Mouse (Mus musculus) spleen, postnatal 36 days (tissue): ENCODE results near the gene Fdxr.

Experiments
- DNase-seq, 2 experiments: peaks; one replicate each; pipeline ENCODE4 v3.0.0; 2022; ENCODE audit warnings: low spot score in 2 of 2, mixed read lengths in 1 of 2

Gene Fdxr

GRCm38 (mm10) chr11:115243783-115244182 lies 33.1 kb downstream of the Fdxr start:
- no peak for DNase-seq

DNA sequence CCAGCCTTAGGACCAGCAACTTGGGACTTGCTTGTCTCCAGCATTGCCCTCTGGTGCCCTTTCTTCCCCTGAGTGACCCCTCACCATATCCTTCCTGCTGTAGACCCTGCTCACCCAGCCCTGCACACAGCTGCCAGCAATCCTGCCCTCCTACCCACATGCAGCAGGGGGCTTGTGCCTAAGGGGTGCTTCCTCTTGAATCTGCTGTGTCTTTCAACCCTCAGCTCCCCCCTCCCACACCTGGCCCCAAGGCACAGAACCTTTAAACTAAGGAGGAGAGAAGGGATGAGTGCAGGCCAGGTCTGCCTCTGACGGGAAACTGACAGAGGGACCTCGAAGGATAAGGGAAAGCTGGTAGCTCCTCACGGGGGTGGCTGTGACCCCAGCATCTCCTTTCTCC lies 34.1 kb downstream of the Fdxr start:
- DNase-seq = no peak

DNA sequence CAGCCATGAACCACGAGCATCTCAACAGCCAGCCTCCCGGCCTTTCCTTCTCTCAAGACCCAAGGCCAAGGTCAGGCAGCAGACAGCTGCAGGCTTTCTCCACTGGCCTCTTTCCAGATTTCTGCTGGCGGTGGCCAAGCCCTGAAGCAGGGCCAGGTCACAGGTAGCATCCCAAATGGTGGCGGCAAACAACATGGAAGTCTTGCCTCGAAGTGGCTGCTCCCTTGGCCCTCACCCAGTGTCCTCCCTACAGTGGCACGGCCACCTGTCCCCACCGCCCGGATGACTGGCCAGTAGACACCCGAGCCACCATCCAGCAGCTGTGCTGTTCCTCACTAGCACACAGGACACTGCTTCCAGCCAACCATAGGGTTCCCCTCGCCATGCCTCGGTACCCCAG lies 35.4 kb downstream of the Fdxr start:
- no peak for DNase-seq

- DNase-seq = no peak
Measured at GRCm38 (mm10) chr11:115236570-115236969, 40.3 kb downstream of the Fdxr start.

DNA sequence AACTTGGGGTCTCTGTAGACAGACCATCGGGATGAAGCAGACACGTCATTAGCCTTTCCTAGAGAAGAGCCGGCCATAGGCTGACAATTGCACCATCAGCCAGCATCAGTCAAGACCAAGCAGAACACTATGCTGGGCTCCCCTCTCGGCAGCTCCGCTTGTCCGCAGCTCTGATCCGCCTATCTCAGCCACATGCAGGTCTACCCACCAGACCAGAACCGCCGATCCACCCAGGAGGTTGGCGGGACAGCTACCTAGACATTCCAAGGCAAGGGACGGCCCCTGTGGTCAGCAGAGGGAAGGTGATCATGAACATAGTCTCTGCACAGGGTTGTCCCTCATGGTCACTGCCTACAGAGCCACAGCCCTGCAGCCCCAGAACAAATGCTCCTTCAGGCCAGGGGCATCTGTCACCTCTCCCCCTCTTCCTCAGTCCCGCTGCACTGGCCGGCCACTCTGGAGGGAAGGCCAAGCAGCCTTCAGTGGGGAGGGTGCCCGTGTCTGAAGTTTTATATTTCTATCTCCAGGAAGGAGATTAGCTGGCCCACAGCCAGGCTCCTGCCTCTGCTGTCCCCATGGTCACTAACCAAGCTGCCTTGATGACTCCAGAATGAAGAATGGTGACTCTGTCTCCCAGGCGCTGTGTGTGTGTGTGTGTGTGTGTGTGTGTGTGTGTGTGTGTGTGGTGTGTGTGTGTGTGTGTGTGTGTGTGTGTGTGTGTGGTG lies 42.4 kb downstream of the Fdxr start:
- DNase-seq = no peak

DNA sequence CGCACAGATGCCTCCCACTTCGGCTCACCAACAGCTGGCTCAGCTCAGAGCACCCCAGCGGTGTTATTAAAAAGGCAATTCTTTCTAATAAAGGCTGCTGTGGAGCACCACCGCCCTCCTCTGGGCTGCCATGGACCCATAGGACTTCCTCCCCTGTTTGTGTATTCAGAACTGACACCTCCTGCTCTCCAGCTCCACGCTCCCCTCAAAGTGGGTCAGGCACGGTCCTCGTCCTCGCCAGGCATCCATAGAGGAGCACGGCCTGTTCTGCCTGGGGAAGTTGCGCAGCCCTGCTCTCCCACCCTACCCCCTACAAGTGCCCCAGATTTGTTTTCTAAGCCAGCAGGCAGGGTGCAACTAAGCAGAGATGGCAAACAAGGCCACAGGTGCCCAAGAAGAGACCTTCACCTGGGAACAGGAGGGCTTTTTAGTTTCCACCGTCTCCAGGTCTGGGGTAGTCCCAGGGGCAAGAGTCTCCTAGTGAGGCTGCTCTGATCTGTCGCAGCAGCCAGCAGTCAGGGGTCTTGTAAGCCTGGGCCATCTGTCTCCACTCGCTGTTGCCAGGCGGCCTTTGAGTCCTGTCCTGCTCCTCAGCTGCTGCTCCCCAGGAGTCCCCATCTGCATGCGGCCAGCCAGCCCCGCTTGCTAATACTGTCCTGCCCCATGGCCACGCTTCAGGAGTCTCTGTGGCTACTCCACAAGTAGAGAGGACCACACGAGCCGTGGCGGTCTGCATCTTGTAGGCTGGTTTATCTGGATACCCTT lies 43.1 kb downstream of the Fdxr start:
- DNase-seq = no peak

- no peak for DNase-seq
Measured at GRCm38 (mm10) chr11:115232889-115233288, 44.0 kb downstream of the Fdxr start.

GRCm38 (mm10) chr11:115231924-115232323 lies 44.9 kb downstream of the Fdxr start:
- DNase-seq = no peak

DNA sequence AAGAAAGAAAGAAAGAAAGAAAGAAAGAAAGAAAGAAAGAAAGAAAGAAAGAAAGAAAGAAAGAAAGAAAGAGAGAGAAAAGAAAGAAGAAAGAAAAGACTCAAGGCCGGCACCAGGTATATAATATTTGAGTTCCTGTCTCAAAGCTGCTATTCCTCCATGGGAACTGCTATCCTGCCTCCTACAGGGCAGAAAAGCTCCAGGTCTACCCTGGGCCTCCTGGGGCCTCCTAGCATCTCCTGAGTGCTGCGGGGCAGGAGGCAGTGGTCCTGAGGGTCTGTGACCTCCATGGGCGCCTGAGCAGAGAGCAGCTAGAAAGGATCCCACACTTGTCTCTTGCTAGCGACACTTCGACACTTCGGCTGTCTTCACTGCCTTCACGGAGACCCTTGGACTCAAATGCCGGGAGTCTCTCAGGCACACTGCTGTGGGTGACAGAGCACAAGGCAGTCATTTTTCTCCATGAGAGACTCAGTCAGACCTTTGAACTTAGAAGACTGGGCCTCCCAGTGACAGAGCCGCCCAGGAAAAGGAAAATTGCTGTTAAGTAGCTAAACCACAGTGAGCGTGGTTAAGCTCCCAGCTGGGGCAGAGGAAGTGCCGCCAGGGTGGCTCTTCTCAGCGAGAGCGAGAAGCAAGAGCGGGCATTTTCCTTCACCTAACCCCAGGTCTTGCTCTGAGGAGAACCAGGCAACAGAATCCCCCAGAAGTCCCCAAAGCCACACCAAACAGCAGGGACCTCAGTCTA lies 45.5 kb downstream of the Fdxr start:
- peak; percentile 54 to 58 for DNase-seq

DNA sequence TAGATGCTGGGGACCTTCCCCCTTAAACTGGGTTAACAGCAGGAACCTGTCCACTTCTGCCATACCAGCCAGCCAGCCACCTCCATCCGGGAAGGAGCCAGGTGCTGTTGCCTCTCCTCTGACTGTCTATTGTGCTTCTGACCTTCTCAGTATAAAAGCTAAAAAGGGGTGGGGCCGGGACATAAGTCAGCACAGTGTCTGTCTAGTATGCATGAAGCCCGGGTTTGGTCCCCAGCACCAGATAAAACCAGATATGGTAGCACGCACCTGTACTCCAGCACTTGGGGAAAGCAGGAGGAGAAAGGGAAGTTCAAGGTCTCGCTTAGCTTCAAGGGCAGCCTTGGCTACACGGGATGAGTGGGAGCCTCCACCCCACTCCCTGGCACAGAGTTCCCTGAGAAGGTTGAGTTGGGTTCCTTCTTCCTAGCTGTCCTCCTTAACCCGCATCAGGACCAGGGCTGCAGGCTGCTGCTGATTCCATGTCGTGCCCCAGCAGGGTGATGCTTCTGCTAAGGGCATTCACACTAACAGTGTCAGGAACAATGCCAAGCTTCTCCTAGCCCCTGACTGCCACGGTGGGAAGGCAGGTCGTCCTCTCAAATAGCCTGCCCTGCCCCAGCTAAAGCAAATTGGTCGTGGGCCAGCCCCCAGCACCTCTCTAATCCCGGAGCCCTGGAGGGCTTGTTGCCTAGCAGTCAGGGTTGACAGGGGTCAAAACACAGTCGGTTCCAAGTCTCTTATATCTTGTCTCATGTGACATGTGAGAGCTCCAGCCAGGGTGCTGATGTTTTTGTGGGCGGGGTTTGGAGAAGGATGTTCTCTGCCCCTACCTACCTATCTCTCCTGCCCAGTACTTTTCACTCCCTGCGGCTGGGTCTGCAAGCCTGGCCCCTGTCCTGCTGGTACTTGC lies 47.6 kb downstream of the Fdxr start:
- DNase-seq = no peak

DNA sequence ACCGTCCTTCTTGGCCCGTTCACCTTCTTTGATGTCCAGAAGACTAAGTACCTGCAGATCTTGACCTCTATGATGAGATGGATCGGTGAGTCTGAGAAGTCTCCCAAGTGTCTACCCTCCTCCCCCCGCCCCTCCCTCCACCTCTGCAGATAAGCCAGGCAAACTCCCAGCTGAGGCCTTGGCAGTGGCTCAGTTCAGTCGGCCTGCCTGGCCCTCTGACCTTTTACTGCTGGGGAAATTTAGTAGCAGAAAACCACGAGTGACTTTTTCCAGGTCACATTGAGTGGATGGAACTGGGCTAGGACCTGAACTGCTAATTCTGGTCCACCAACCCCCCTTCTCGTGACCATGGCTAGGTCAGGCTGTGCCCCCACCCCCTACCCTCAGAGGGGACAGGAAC lies 48.4 kb downstream of the Fdxr start:
- DNase-seq = no peak

DNA sequence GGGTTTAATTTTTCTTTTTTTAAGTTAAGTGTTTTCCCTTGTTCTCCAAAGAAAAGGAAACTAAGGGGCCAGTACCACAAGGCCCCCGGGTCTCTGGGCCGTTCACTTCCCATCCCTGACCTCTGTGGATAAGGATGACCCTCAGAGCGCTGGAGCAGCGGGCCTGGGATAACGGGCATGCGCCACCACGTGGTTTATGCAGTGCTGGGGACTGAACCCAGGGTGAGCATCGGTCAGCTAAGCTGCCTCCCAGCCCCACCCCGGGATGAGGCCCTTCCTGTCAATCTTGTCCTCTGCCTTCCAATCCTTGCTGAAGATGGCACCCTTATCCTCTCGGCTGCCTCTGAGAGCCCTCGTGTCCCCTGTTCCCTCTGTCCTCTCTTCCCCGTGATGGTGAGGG lies 49.2 kb downstream of the Fdxr start:
- DNase-seq = no peak

DNA sequence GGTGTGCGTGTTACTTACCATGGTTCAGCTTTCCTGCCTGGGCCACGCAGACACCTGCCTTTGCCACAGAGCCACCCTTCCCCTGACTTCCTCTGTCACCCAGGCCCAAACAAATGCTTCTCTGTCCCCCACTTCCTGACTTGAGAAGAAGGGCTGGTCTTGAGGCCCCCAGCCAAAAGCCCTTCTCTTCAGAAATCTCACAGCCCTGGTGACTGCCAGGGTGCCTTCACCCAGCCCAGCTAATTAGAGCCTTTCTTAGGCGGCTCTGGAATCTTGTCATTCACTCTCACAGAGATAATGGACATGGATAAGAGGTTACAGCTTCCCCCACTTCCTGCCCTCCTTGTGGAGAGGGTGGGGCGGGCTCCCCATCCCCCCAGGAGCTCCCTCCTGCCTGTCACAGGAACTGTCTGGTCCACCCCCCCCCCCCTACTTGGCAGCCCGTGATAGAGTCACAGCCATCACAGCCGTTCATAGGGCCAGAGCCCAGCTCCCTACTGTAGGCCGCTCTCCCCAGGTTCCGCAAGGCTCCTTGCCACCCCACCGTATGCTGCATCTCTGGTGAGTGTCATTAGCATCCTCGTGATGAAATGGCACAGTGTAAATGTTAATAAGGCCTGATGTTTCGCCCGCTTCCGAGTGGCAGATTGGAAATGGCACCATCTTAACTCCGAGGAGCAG lies 49.9 kb downstream of the Fdxr start:
- DNase-seq = peak in 1 of 2 experiments; percentile 14

DNA sequence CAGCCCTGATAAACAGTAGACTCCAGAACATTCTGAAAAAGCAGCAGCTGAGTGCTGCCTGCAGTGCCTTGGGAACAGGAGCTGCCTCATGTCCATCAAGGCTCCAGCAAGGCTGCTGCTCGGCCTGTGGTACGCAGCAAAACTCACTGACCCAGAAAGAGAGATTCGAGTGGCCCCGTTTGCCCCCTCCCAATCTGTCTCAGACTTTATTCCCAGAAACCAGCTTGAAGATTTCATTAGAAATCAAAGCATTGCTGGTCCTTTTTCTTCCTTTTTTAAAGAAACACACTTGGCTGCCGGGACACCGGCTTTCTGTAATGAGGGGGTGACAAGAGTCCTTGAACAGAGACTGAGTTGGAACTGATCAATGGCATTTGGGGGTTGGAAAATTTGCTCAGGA lies 51.5 kb downstream of the Fdxr start:
- no peak for DNase-seq

GRCm38 (mm10) chr11:115224889-115225288 lies 52.0 kb downstream of the Fdxr start:
- DNase-seq = no peak

DNA sequence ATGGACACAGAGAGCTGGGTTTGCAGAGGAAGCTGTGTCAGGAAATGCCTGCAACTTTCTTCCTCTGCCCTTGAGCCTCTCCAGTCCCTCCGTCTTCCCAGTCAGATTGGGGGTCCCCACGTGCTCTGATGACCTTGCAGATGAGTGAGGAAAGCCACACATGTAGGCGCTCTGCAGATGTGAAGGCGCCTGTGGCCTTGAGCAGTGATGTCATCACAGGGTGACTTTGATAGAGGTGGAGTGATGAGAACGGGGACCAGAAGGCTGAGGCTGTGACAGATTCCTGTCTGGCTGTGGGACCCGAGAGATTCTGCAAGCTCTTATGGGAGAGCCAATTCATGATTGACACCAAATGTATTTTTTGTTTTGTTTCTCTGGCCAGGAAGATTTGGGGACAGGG lies 53.0 kb downstream of the Fdxr start:
- no peak for DNase-seq

- DNase-seq = no peak
Measured at GRCm38 (mm10) chr11:115223451-115223850, 53.4 kb downstream of the Fdxr start.

DNA sequence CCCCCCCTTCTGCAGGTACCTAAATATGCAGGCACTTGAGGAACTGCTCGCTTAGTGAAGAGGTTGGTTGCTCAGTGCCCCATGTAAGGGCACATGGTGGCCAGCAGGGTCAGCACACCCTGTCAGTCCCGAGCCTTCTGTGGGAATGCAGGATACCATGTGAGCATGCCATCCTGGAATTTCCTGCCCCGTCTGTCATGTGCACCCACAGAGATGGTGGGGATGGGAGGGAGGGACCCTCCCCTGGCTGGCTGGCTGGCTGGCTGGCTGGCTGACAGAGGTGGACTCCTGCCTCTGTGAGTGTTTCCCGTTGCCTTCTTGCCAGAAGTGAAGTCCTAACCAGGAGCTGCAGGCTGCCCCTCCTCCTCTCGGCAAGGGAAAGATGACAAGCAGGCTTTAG lies 54.3 kb downstream of the Fdxr start:
- DNase-seq = no peak

GRCm38 (mm10) chr11:115222077-115222476 lies 54.8 kb downstream of the Fdxr start:
- no peak for DNase-seq

DNA sequence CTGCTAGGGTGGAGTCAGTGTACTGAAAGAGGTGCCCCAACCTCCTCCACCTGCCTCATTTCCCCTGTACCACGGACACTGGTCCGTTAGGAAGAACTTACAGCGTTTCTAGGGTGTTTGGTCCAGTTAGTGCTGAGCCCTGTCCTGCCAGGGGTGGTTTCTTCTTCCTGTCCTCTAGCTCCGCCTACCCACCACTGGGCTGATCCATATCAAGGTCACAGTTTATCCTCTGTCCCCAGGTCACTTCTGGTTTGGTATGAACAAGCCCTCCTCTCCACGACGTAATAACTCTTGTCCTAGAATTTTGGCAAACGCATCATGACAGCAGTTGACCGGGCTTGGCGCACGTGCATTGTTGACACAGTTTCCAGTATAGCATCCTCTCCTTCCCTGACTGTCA lies 57.2 kb downstream of the Fdxr start:
- no peak for DNase-seq

DNA sequence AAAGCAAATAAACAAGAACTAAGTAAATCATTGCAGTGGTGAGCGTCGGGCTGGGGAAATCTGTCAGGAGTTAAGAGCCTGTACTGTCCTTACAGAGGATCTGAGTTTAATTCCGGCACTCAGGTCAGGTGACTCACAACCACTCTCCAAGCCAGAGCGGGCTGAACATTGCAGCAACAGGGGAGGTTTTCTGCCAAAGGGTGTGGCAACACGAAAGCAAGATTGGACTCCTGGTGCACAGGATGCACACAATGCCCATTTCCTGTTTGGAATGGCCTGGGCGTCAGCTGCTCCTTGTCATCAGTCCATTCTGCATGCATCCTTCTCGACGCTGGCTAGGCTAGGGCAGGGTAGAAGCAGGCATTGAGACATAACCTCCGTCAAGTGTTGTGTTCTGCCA lies 57.6 kb downstream of the Fdxr start:
- no peak for DNase-seq
